Mouse (Mus musculus) heart, embryonic 16.5 days (tissue): ENCODE measurements around the gene Crybg1. TPM values are rescaled to one million over a fixed set of nuclear protein-coding genes. Genes with fewer than 3 reads are reported as not detected.
"Not testable (repeated sequence)": the region's sequence is repeated elsewhere in the genome, so short reads cannot be mapped to it uniquely, and the experiment has no call there.

Experiments used
- ATAC-seq: fragments of 200-750 bp; cut with Nextera tagmentation; replicated peaks from 2 replicates; pipeline ENCODE4 v1.8.0; 2017; ENCODE audit warnings: moderate number of reproducible peaks; ENCODE audit not compliant: insufficient read depth, low FRiP score; ENCODE audit errors: extremely low read depth
- H3K27ac ChIP-seq: fragments of 300-500 bp; sonication (generic); 2 replicates; pipeline ENCODE4 v1.5.1; 2014; ENCODE audit warnings: mild to moderate bottlenecking, low read length, control low read depth, moderate library complexity
- H3K27me3 ChIP-seq: fragments of 300-500 bp; sonication (generic); 2 replicates; pipeline ENCODE4 v1.6.1; 2014; ENCODE audit warnings: low read length, mixed read lengths; ENCODE audit not compliant: control insufficient read depth, insufficient read depth
- H3K36me3 ChIP-seq: fragments of 300-500 bp; sonication (generic); 2 replicates; pipeline ENCODE4 v1.6.1; 2014; ENCODE audit not compliant: control insufficient read depth, insufficient read depth
- H3K4me1 ChIP-seq: fragments of 300-500 bp; sonication (generic); 2 replicates; pipeline ENCODE4 v1.6.1; 2014; ENCODE audit warnings: low read length, mixed read lengths; ENCODE audit not compliant: control insufficient read depth, insufficient read depth
- H3K4me2 ChIP-seq: fragments of 300-500 bp; sonication (generic); 2 replicates; pipeline ENCODE4 v1.6.1; 2014; ENCODE audit warnings: low read depth, mild to moderate bottlenecking, control low read depth, low read length
- H3K4me3 ChIP-seq: fragments of 300-500 bp; sonication (generic); 2 replicates; pipeline ENCODE4 v1.5.1; 2014; ENCODE audit warnings: mild to moderate bottlenecking, control low read depth, low read length
- H3K9ac ChIP-seq: fragments of 300-500 bp; sonication (generic); 2 replicates; pipeline ENCODE4 v1.6.1; 2014; ENCODE audit warnings: low read length, control low read depth
- H3K9me3 ChIP-seq: fragments of 300-500 bp; sonication (generic); replicated peaks from 2 replicates; pipeline ENCODE4 v1.6.1; 2016; ENCODE audit warnings: low read length; ENCODE audit not compliant: control insufficient read depth
- WGBS: fragments of 180-500 bp; shearing (Covaris S2); extraction: QIAGEN DNeasy Blood & Tissue Kit; methylation state at CpG from one replicate; pipeline ENCODE4 v1.1.7; 2014; 5-methylcytosine and 5-hydroxymethylcytosine counted together
- polyA plus RNA-seq: library from polyadenylated mRNA; unstranded; fragments of >200 nt; fragmentation: Nextera tagmentation; extraction: Ambion mirVana; gene quantifications from 2 replicates; pipeline ENCODE4 v1.2.1, GENCODE M21; 2015

Gene Crybg1
- polyA plus RNA-seq, 1 experiment from 2014 or later: 0.42 TPM

- not testable (repeated sequence) for H3K4me3 ChIP-seq, H3K27me3 ChIP-seq, ATAC-seq, H3K9me3 ChIP-seq, H3K27ac ChIP-seq, H3K36me3 ChIP-seq, H3K4me1 ChIP-seq, H3K9ac ChIP-seq, H3K4me2 ChIP-seq
- WGBS: 84% methylated on average over 3 of the region's 3 CpGs
Measured at GRCm38 (mm10) chr10:43980742-43981141, 167.9 kb downstream of the Crybg1 start.

- Histone ChIP-seq H3K4me2 (no peak overlapping the region), H3K27ac (no peak overlapping the region), H3K4me3 (no peak overlapping the region), H3K9ac (no peak overlapping the region), H3K36me3 (no peaks in the 10 kb centered on the region), H3K4me1 (no peaks in the 10 kb centered on the region), H3K27me3 (no peaks in the 10 kb centered on the region), H3K9me3 (no peaks in the 10 kb centered on the region)
- ATAC-seq: no peak
- WGBS: 54% methylated on average over 1 of the region's 1 CpGs
Measured at GRCm38 (mm10) chr10:43980080-43980479, 168.6 kb downstream of the Crybg1 start.

GRCm38 (mm10) chr10:43977353-43977752 is 171.3 kb downstream of the Crybg1 start:
- Histone ChIP-seq H3K4me1 (no peaks in the 10 kb centered on the region), H3K27ac (no peak overlapping the region), H3K36me3 (no peaks in the 10 kb centered on the region), H3K9ac (no peak overlapping the region), H3K4me3 (no peak overlapping the region), H3K4me2 (no peak overlapping the region), H3K9me3 (no peaks in the 10 kb centered on the region), H3K27me3 (no peaks in the 10 kb centered on the region)
- 51% methylated on average over 3 of the region's 3 CpGs for WGBS
- no peak for ATAC-seq

DNA sequence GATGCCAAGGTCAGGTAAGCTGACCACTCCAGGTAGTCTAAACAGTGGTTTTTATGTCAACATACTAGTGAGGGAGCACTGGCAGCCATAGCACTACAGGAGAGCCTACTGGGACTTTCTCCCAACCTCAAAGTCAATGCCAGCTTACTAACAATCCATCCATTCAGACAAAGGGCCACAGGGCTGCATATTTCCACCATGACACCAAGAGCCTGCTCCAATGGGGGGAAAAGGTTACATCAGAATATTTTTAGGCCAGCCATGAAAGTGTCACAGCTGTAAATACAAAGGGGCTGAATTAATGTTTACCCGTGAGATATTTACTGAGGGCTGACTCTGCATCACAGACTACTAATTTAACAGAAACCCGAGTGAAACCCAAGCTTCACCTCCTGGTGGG is 175.4 kb downstream of the Crybg1 start:
- ATAC-seq: no peak
- H3K9me3 ChIP-seq: no peaks in the 10 kb centered on the region
- no peak overlapping the region for H3K4me2 ChIP-seq
- no peak overlapping the region for H3K4me3 ChIP-seq
- 65% methylated on average over 2 of the region's 2 CpGs for WGBS
- H3K9ac ChIP-seq: no peak overlapping the region
- H3K27me3 ChIP-seq: no peaks in the 10 kb centered on the region
- no peak overlapping the region for H3K27ac ChIP-seq
- no peaks in the 10 kb centered on the region for H3K4me1 ChIP-seq
- H3K36me3 ChIP-seq: no peaks in the 10 kb centered on the region

DNA sequence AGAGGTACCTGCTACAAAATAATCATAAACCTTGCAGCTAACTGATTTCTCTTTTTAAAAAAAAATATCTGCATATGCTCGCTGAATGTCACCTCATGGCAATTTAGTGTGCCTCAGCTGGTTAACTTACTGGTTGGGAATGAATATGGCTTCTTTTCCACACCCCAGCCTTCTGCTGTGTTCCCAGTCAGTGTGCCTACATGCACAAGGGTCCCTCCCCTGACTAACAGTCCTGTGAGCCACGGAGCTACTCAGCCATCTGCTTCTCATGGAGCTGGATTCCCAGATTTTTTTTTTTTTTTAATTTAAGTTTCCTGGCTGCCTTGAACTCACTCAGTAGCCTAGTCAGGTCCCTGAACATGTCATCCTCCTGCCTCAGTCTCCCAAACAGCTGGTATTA is 183.7 kb downstream of the Crybg1 start:
- no peak for ATAC-seq
- Histone ChIP-seq H3K4me1 (no peaks in the 10 kb centered on the region), H3K27ac (no peak overlapping the region), H3K9ac (no peak overlapping the region), H3K27me3 (no peaks in the 10 kb centered on the region), H3K4me3 (no peak overlapping the region), H3K9me3 (0 out of 2 replicates have a peak, but pooled peaks cover 3% of the 10 kb centered on the region), H3K36me3 (no peaks in the 10 kb centered on the region), H3K4me2 (no peak overlapping the region)
- 60% methylated on average over 2 of the region's 2 CpGs for WGBS

- H3K27ac ChIP-seq: no peak overlapping the region
- H3K9me3 ChIP-seq: no peaks in the 10 kb centered on the region
- H3K4me2 ChIP-seq: no peak overlapping the region
- no peak overlapping the region for H3K4me3 ChIP-seq
- no peaks in the 10 kb centered on the region for H3K27me3 ChIP-seq
- no peaks in the 10 kb centered on the region for H3K4me1 ChIP-seq
- 0 out of 2 replicates have a peak, but pooled peaks have one; percentile 14 for ATAC-seq
- no peak overlapping the region for H3K9ac ChIP-seq
- H3K36me3 ChIP-seq: no peaks in the 10 kb centered on the region
Measured at GRCm38 (mm10) chr10:43953942-43954341, 194.7 kb downstream of the Crybg1 start.

DNA sequence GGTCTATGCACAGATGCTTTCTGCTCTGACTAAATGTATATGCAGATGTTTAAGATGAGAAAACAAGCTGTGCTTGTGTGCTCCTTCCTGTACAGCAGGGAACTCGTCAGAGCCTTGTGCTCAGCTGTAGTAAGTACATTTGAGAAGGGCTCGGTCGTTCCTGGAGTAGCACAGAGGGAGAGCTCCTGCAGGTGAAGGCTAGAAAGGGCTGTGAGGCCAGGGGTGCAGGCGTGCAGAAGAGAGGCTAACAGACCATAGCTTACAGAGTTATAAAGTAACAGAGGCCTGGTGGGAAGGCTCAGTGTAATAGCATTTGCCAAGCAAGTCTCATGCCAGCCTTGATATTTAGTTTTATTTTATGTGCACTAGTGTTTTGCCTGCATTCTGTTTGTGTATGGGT is 203.2 kb downstream of the Crybg1 start:
- Histone ChIP-seq H3K4me2 (no peak overlapping the region), H3K9ac (no peak overlapping the region), H3K27ac (no peak overlapping the region), H3K4me1 (no peaks in the 10 kb centered on the region; the same call in 1 of the 2 replicates), H3K27me3 (no peaks in the 10 kb centered on the region), H3K4me3 (no peak overlapping the region), H3K36me3 (peaks cover 6% of the 10 kb centered on the region), H3K9me3 (no peaks in the 10 kb centered on the region)
- ATAC-seq: no peak
- 69% methylated on average over 4 of the region's 4 CpGs for WGBS

- Histone ChIP-seq H3K36me3 (peaks cover 6% of the 10 kb centered on the region), H3K27me3 (no peaks in the 10 kb centered on the region), H3K4me3 (no peak overlapping the region), H3K4me2 (no peak overlapping the region), H3K9ac (no peak overlapping the region), H3K27ac (no peak overlapping the region), H3K9me3 (no peaks in the 10 kb centered on the region), H3K4me1 (no peaks in the 10 kb centered on the region; the same call in 1 of the 2 replicates)
- ATAC-seq: no peak
- WGBS: 60% methylated on average over 4 of the region's 4 CpGs
Measured at GRCm38 (mm10) chr10:43943736-43944135, 204.9 kb downstream of the Crybg1 start.

- Histone ChIP-seq H3K9me3 (no peaks in the 10 kb centered on the region), H3K36me3 (no peaks in the 10 kb centered on the region; the same call in 1 of the 2 replicates), H3K27ac (no peak overlapping the region), H3K4me1 (no peaks in the 10 kb centered on the region; the same call in 1 of the 2 replicates), H3K4me3 (no peak overlapping the region), H3K4me2 (no peak overlapping the region), H3K9ac (no peak overlapping the region), H3K27me3 (no peaks in the 10 kb centered on the region)
- no peak for ATAC-seq
- 79% methylated on average over 6 of the region's 6 CpGs for WGBS
Measured at GRCm38 (mm10) chr10:43939136-43939662, 209.5 kb downstream of the Crybg1 start.
